Mouse (Mus musculus) bone marrow, adult 2 months (tissue): ENCODE measurements around the gene Tmem273.

Source experiments
- CTCF ChIP-seq: fragments of 200-500 bp; IDR thresholded peaks from 2 replicates; pipeline ENCODE4 v1.5.1; 2011; ENCODE audit warnings: low read length, control low read depth; ENCODE audit not compliant: control insufficient read depth, insufficient read depth
- POLR2A ChIP-seq: fragments of 200-500 bp; IDR thresholded peaks from 2 replicates; pipeline ENCODE4 v1.6.1; 2011; ENCODE audit warnings: low read depth, mild to moderate bottlenecking, control low read depth, low read length, borderline replicate concordance; ENCODE audit not compliant: control insufficient read depth

DNA sequence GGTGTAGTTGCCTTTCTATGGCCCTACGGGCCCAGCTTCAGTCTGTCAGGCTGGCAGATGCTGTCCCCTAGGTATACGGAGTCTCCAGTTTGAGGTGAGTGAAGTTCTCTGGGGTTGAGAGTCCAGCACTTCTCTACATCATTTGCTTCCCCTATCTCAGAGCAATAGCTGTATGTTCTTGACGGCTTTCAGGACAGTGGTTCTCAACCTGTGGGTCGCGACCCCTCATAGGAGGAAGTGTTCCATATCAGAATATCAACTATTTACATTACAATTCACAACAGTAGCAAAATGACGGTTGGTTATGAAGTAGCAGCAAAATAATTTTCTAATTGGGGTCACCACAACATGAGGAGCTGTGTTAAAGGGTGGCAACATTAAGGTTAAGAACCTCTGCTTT lies 35.0 kb upstream of the Tmem273 start:
- no peak for TF ChIP-seq CTCF
- TF ChIP-seq POLR2A, result no peak
